Comparison of ENCODE assay signal across 29 mouse cellular contexts in the genomic region with DNA sequence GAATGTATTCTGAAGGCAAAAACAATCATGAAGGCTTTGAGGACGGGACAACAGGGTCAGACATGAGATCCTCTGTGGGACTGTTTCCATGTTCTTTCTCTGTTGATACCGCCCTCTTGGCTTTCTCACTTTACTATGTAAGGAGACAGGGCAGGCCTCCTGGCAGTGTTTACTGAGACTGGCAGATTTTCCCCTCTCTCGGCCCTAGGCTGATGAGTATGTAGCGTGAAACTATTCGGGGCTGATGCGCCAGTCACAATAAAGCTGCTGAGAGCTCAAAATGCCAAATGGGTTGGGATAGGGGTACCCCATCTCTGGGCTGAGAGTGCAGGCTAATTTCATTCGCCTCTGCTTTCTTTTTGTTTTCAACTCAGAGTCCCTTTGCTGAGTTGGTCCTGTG.
A peak's percentile ranks its signal among the peaks of the same experiment; 100 is the strongest.
DNase-seq lines count a peak whose midpoint lies in the region; ATAC-seq and TF ChIP-seq lines count a peak whose summit lies in the region.
"Had no signal": no experiment of that assay in that cellular context is flagged by ENCODE, and none has a peak within 500 bp of the region (broad histone marks: within the 10 kb centered on the region; RNA-seq: fewer than 3 reads in every experiment).

No protein-coding gene starts in this region.

- no peaks in the 10 kb centered on the region for H3K27me3 ChIP-seq in forebrain, embryonic 14.5 days (replicated peaks; ENCODE audit: control insufficient read depth, insufficient read depth, low read length)
- no peaks in the 10 kb centered on the region for H3K27me3 ChIP-seq in forebrain, embryonic 12.5 days
- no peaks in the 10 kb centered on the region for H3K27me3 ChIP-seq in stomach, postnatal 0 days (ENCODE audit: control insufficient read depth, insufficient read depth, low read length)
- H3K27me3 ChIP-seq: embryonic facial prominence, embryonic 13.5 days had no signal

- peak; percentile 51; the same call in 1 of the 2 replicates for ATAC-seq in forebrain, embryonic 14.5 days
- ATAC-seq in forebrain, embryonic 12.5 days (ENCODE audit: low FRiP score): no peak
- no peak for ATAC-seq in stomach, postnatal 0 days (ENCODE audit: low FRiP score, low TSS enrichment)
- ATAC-seq: CD4-positive, CD25-positive, alpha-beta regulatory T cell, adult 4 months; hindbrain, postnatal 0 days; inflammation-experienced regulatory T-cells, adult 6 months; intestine, embryonic 16.5 days had no signal

- no peak for TF ChIP-seq EP300 in stomach, postnatal 0 days (optimal IDR thresholded peaks at IDR 0.05)

- H3K9ac ChIP-seq in forebrain, embryonic 14.5 days (ENCODE audit: low read length): no peak overlapping the region
- no peak overlapping the region for H3K9ac ChIP-seq in forebrain, embryonic 12.5 days
- H3K9ac ChIP-seq in stomach, postnatal 0 days (ENCODE audit: low read length): no peak overlapping the region
- H3K9ac ChIP-seq: embryonic facial prominence, embryonic 13.5 days; heart, embryonic 12.5 days; heart, embryonic 15.5 days; hindbrain, embryonic 14.5 days had no signal

- no peak overlapping the region for H3K4me2 ChIP-seq in forebrain, embryonic 14.5 days (ENCODE audit: low read length)
- no peak overlapping the region for H3K4me2 ChIP-seq in forebrain, embryonic 12.5 days
- H3K4me2 ChIP-seq in stomach, postnatal 0 days (replicated peaks; ENCODE audit: low read depth): no peak overlapping the region
- H3K4me2 ChIP-seq: embryonic facial prominence, embryonic 13.5 days; heart, embryonic 12.5 days; heart, embryonic 15.5 days; hindbrain, embryonic 14.5 days had no signal

- no peak for TF ChIP-seq CTCF in gastrocnemius, adult 2 months (IDR thresholded peaks at IDR 0.05)
- no peak for TF ChIP-seq CTCF in stomach, postnatal 0 days (IDR thresholded peaks at IDR 0.05; ENCODE audit: low read depth)

- peak; percentile 60 for DNase-seq in forebrain, embryonic 14.5 days (ENCODE audit: low spot score)
- DNase-seq in gastrocnemius, adult 2 months: peak; percentile 56
- no peak for DNase-seq in gastrocnemius, postnatal 14 days
- DNase-seq in stomach, postnatal 0 days (ENCODE audit: low spot score): no peak
- DNase-seq in layer of hippocampus, postnatal 36 days: no peak
- DNase-seq: adrenal gland, adult 2 months; adrenal gland, postnatal 14 days; cerebellum, adult 11-12 months; cerebellum, adult 8-10 months; cerebellum, postnatal 10 days; cerebellum, postnatal 36 days; embryo, embryonic 11 days; gastrocnemius, postnatal 10 days; heart, adult 18-20 months; heart, postnatal 10 days; heart, postnatal 36 days; kidney, adult 18-20 months; kidney, adult 9 months had no signal

- no peaks in the 10 kb centered on the region for H3K9me3 ChIP-seq in forebrain, embryonic 14.5 days (replicated peaks; ENCODE audit: control insufficient read depth, low read length)
- H3K9me3 ChIP-seq in forebrain, embryonic 12.5 days: no peaks in the 10 kb centered on the region
- no peaks in the 10 kb centered on the region for H3K9me3 ChIP-seq in stomach, postnatal 0 days (ENCODE audit: control insufficient read depth, low read length)
- H3K9me3 ChIP-seq: embryonic facial prominence, embryonic 10.5 days; embryonic facial prominence, embryonic 13.5 days; heart, embryonic 12.5 days; heart, embryonic 15.5 days had no signal

- no peak overlapping the region for H3K4me3 ChIP-seq in forebrain, embryonic 14.5 days (ENCODE audit: low read depth, low read length)
- no peak overlapping the region for H3K4me3 ChIP-seq in forebrain, embryonic 12.5 days (replicated peaks)
- no peak overlapping the region for H3K4me3 ChIP-seq in gastrocnemius, adult 2 months
- no peak overlapping the region for H3K4me3 ChIP-seq in stomach, postnatal 0 days (ENCODE audit: low read depth, low read length)
- H3K4me3 ChIP-seq: embryonic facial prominence, embryonic 10.5 days; embryonic facial prominence, embryonic 13.5 days; erythroblast, embryonic 14.5 days; heart, embryonic 12.5 days; heart, embryonic 15.5 days had no signal

- peak overlapping the region; percentile 9; the same call in 1 of the 2 replicates for H3K27ac ChIP-seq in forebrain, embryonic 14.5 days (ENCODE audit: low read depth, low read length)
- no peak overlapping the region for H3K27ac ChIP-seq in forebrain, embryonic 12.5 days
- H3K27ac ChIP-seq in gastrocnemius, adult 2 months: peak overlapping the region; percentile 53; the same call in 1 of the 2 replicates
- 0 out of 2 replicates have a peak overlapping the region, but pooled peaks have one; percentile 9 for H3K27ac ChIP-seq in stomach, postnatal 0 days (replicated peaks)
- H3K27ac ChIP-seq: embryonic facial prominence, embryonic 10.5 days; embryonic facial prominence, embryonic 13.5 days; heart, embryonic 15.5 days; hindbrain, embryonic 14.5 days; hindbrain, postnatal 0 days had no signal

- no peaks in the 10 kb centered on the region for H3K36me3 ChIP-seq in forebrain, embryonic 14.5 days (ENCODE audit: control insufficient read depth, insufficient read depth, low read length)
- H3K36me3 ChIP-seq in forebrain, embryonic 12.5 days (replicated peaks): no peaks in the 10 kb centered on the region
- H3K36me3 ChIP-seq in stomach, postnatal 0 days (ENCODE audit: control insufficient read depth, insufficient read depth, low read length): no peaks in the 10 kb centered on the region
- H3K36me3 ChIP-seq: embryonic facial prominence, embryonic 10.5 days; embryonic facial prominence, embryonic 13.5 days; heart, embryonic 12.5 days; heart, embryonic 15.5 days had no signal

- WGBS in forebrain, embryonic 14.5 days: 59% methylated on average over 7 of the region's 7 CpGs
- 78% methylated on average over 7 of the region's 7 CpGs for WGBS in forebrain, embryonic 12.5 days
- 73% methylated on average over 7 of the region's 7 CpGs for WGBS in stomach, postnatal 0 days

- H3K4me1 ChIP-seq in forebrain, embryonic 14.5 days (ENCODE audit: control insufficient read depth, insufficient read depth, low read length): peaks cover 7% of the 10 kb centered on the region; the same call in 1 of the 2 replicates
- 0 out of 2 replicates have a peak, but pooled peaks cover 4% of the 10 kb centered on the region for H3K4me1 ChIP-seq in forebrain, embryonic 12.5 days
- H3K4me1 ChIP-seq in stomach, postnatal 0 days (replicated peaks; ENCODE audit: control insufficient read depth, insufficient read depth): peaks cover 4% of the 10 kb centered on the region; the same call in 1 of the 2 replicates

- intact Hi-C loops in gastrocnemius, adult 2 months (cut with DNase I): loop anchor here (5.0 kb wide), 1 partner anchor 60 kb away; no protein-coding TSS in a partner anchor
- intact Hi-C loops in gastrocnemius, postnatal 14 days (cut with DNase I; ENCODE audit: low total_unique reads): no loop called here

Comparison
In these comparisons a context has a peak if more than half of its experiments do, and no peak if none do; other contexts are left out.
1. DNase-seq: peak in forebrain, embryonic 14.5 days (single experiment) and gastrocnemius, adult 2 months (single experiment); none in gastrocnemius, postnatal 14 days (single experiment), stomach, postnatal 0 days (single experiment) and layer of hippocampus, postnatal 36 days (0 of 2).